Mouse (Mus musculus) lung, adult 2 months (tissue): ENCODE measurements around the gene Nfkbie.

Source experiments
- CTCF ChIP-seq: fragments of 200-500 bp; IDR thresholded peaks from 2 replicates; pipeline ENCODE4 v1.5.1; 2011; ENCODE audit warnings: mild to moderate bottlenecking, low read length, control low read depth; ENCODE audit not compliant: insufficient read depth
- POLR2A ChIP-seq: fragments of 200-500 bp; IDR thresholded peaks from 2 replicates; pipeline ENCODE4 v1.6.1; 2011; ENCODE audit warnings: low read depth, mild to moderate bottlenecking, control low read depth, low read length, borderline replicate concordance; ENCODE audit errors: extremely low read depth

GRCm38 (mm10) chr17:45597787-45598186, 42.3 kb downstream of the Nfkbie start:
- TF ChIP-seq POLR2A (no peak), CTCF (no peak)
